Mouse (Mus musculus): Measurements from ENCODE around the gene Fam114a1. TPM values are rescaled to one million over a fixed set of nuclear protein-coding genes. Genes with fewer than 3 reads are reported as not detected.

Gene Fam114a1
- 15.3 and 21.1 TPM in 2 replicates for polyA plus RNA-seq (2016; fragmentation: Nextera tagmentation; extraction: Ambion mirVana)

- Histone ChIP-seq H3K4me1 (peaks cover 14% of the 10 kb centered on the region; the same call in 1 of the 2 replicates), H3K9me3 (no peaks in the 10 kb centered on the region), H3K9ac (replicated peaks) (peak within 1 kb of the TSS; percentile 68), H3K27me3 (peaks cover 30% of the 10 kb centered on the region), H3K4me3 (peak within 1 kb of the TSS; percentile 59), H3K4me2 (replicated peaks) (peak within 1 kb of the TSS; percentile 97), H3K27ac (replicated peaks) (no peak within 1 kb of the TSS), H3K36me3 (no peaks in the 10 kb centered on the region)
- ATAC-seq (ENCODE audit: low FRiP score, low read depth) = peak; percentile 81
- 2% methylated on average over 49 of the region's 68 CpGs for WGBS
These were observed at the start of gene Fam114a1 for GRCm38 (mm10) chr5:64969861-64970771. TSS of gene Fam114a1 (plus strand) at chr5:64970071.

- 90% methylated on average over 5 of the region's 5 CpGs for WGBS
- H3K4me3 ChIP-seq = no peak overlapping the region
- no peak overlapping the region for H3K9ac ChIP-seq (replicated peaks)
- no peak for ATAC-seq (ENCODE audit: low FRiP score, low read depth)
- no peak overlapping the region for H3K4me2 ChIP-seq (replicated peaks)
- no peaks in the 10 kb centered on the region for H3K27me3 ChIP-seq
- no peaks in the 10 kb centered on the region for H3K36me3 ChIP-seq
- no peak overlapping the region for H3K27ac ChIP-seq (replicated peaks)
- H3K9me3 ChIP-seq = no peaks in the 10 kb centered on the region
- no peaks in the 10 kb centered on the region for H3K4me1 ChIP-seq
These were observed 46.9 kb upstream of the Fam114a1 start for GRCm38 (mm10) chr5:64922891-64923381.

GRCm38 (mm10) chr5:64932215-64932614 is 37.7 kb upstream of the Fam114a1 start:
- no peaks in the 10 kb centered on the region for H3K4me1 ChIP-seq
- no peak for ATAC-seq (ENCODE audit: low FRiP score, low read depth)
- no peak overlapping the region for H3K4me3 ChIP-seq
- no peak overlapping the region for H3K9ac ChIP-seq (replicated peaks)
- H3K27ac ChIP-seq (replicated peaks) = no peak overlapping the region
- WGBS = 68% methylated on average over 3 of the region's 3 CpGs
- H3K36me3 ChIP-seq = no peaks in the 10 kb centered on the region
- H3K4me2 ChIP-seq (replicated peaks) = no peak overlapping the region
- no peaks in the 10 kb centered on the region for H3K27me3 ChIP-seq
- no peaks in the 10 kb centered on the region for H3K9me3 ChIP-seq

GRCm38 (mm10) chr5:64932775-64933174 is 37.1 kb upstream of the Fam114a1 start:
- Histone ChIP-seq H3K4me1 (no peaks in the 10 kb centered on the region), H3K9me3 (no peaks in the 10 kb centered on the region), H3K36me3 (no peaks in the 10 kb centered on the region), H3K4me2 (replicated peaks) (no peak overlapping the region), H3K27ac (replicated peaks) (no peak overlapping the region), H3K27me3 (no peaks in the 10 kb centered on the region), H3K4me3 (no peak overlapping the region), H3K9ac (replicated peaks) (no peak overlapping the region)
- no peak for ATAC-seq (ENCODE audit: low FRiP score, low read depth)
- 94% methylated on average over 15 of the region's 15 CpGs for WGBS

GRCm38 (mm10) chr5:64951486-64951885 is 18.4 kb upstream of the Fam114a1 start:
- no peak overlapping the region for H3K9ac ChIP-seq (replicated peaks)
- no peaks in the 10 kb centered on the region for H3K36me3 ChIP-seq
- H3K27ac ChIP-seq (replicated peaks) = no peak overlapping the region
- no peaks in the 10 kb centered on the region for H3K4me1 ChIP-seq
- 91% methylated on average over 5 of the region's 5 CpGs for WGBS
- H3K4me2 ChIP-seq (replicated peaks) = no peak overlapping the region
- ATAC-seq (ENCODE audit: low FRiP score, low read depth) = no peak
- H3K27me3 ChIP-seq = no peaks in the 10 kb centered on the region
- no peaks in the 10 kb centered on the region for H3K9me3 ChIP-seq
- H3K4me3 ChIP-seq = no peak overlapping the region

- no peaks in the 10 kb centered on the region for H3K27me3 ChIP-seq
- WGBS = 83% methylated on average over 8 of the region's 8 CpGs
- H3K9ac ChIP-seq (replicated peaks) = no peak overlapping the region
- H3K36me3 ChIP-seq = no peaks in the 10 kb centered on the region
- ATAC-seq (ENCODE audit: low FRiP score, low read depth) = no peak
- H3K9me3 ChIP-seq = no peaks in the 10 kb centered on the region
- no peak overlapping the region for H3K4me3 ChIP-seq
- no peak overlapping the region for H3K4me2 ChIP-seq (replicated peaks)
- H3K4me1 ChIP-seq = no peaks in the 10 kb centered on the region
- no peak overlapping the region for H3K27ac ChIP-seq (replicated peaks)
These were observed 14.9 kb upstream of the Fam114a1 start for GRCm38 (mm10) chr5:64954931-64955330.

GRCm38 (mm10) chr5:64958991-64959842 is 10.7 kb upstream of the Fam114a1 start:
- no peaks in the 10 kb centered on the region for H3K9me3 ChIP-seq
- no peak for ATAC-seq (ENCODE audit: low FRiP score, low read depth)
- no peaks in the 10 kb centered on the region for H3K36me3 ChIP-seq
- no peaks in the 10 kb centered on the region for H3K4me1 ChIP-seq
- H3K4me2 ChIP-seq (replicated peaks) = no peak overlapping the region
- no peak overlapping the region for H3K4me3 ChIP-seq
- H3K27me3 ChIP-seq = no peaks in the 10 kb centered on the region
- no peak overlapping the region for H3K27ac ChIP-seq (replicated peaks)
- H3K9ac ChIP-seq (replicated peaks) = no peak overlapping the region
- 88% methylated on average over 22 of the region's 22 CpGs for WGBS

GRCm38 (mm10) chr5:64959843-64960230 is 10.0 kb upstream of the Fam114a1 start, which contains the start of gene Tlr6:
TSS of gene Tlr6 (minus strand) at chr5:64960097.
- Histone ChIP-seq H3K36me3 (no peaks in the 10 kb centered on the region), H3K27ac (replicated peaks) (no peak within 1 kb of the TSS), H3K4me2 (replicated peaks) (no peak within 1 kb of the TSS), H3K27me3 (no peaks in the 10 kb centered on the region), H3K4me3 (no peak within 1 kb of the TSS), H3K4me1 (no peaks in the 10 kb centered on the region), H3K9me3 (no peaks in the 10 kb centered on the region), H3K9ac (replicated peaks) (no peak within 1 kb of the TSS)
- no peak for ATAC-seq (ENCODE audit: low FRiP score, low read depth)
- 86% methylated on average over 13 of the region's 13 CpGs for WGBS

- ATAC-seq (ENCODE audit: low FRiP score, low read depth) = no peak
- Histone ChIP-seq H3K4me2 (replicated peaks) (no peak overlapping the region), H3K9me3 (no peaks in the 10 kb centered on the region), H3K9ac (replicated peaks) (no peak overlapping the region), H3K36me3 (no peaks in the 10 kb centered on the region), H3K4me1 (no peaks in the 10 kb centered on the region), H3K4me3 (no peak overlapping the region), H3K27ac (replicated peaks) (no peak overlapping the region), H3K27me3 (no peaks in the 10 kb centered on the region)
- WGBS = 93% methylated on average over 13 of the region's 13 CpGs
These were observed 8.9 kb upstream of the Fam114a1 start for GRCm38 (mm10) chr5:64960857-64961391.

GRCm38 (mm10) chr5:64963271-64963670 is 6.6 kb upstream of the Fam114a1 start:
- Histone ChIP-seq H3K9ac (replicated peaks) (no peak overlapping the region), H3K4me2 (replicated peaks) (no peak overlapping the region), H3K27me3 (no peaks in the 10 kb centered on the region), H3K4me3 (no peak overlapping the region), H3K27ac (replicated peaks) (no peak overlapping the region), H3K9me3 (no peaks in the 10 kb centered on the region), H3K4me1 (no peaks in the 10 kb centered on the region), H3K36me3 (no peaks in the 10 kb centered on the region)
- 86% methylated on average over 5 of the region's 5 CpGs for WGBS
- no peak for ATAC-seq (ENCODE audit: low FRiP score, low read depth)

GRCm38 (mm10) chr5:64963735-64964134 is 6.1 kb upstream of the Fam114a1 start:
- no peak overlapping the region for H3K4me2 ChIP-seq (replicated peaks)
- 77% methylated on average over 3 of the region's 3 CpGs for WGBS
- no peak for ATAC-seq (ENCODE audit: low FRiP score, low read depth)
- no peak overlapping the region for H3K9ac ChIP-seq (replicated peaks)
- no peaks in the 10 kb centered on the region for H3K4me1 ChIP-seq
- H3K27ac ChIP-seq (replicated peaks) = no peak overlapping the region
- H3K27me3 ChIP-seq = peaks cover 4% of the 10 kb centered on the region
- H3K9me3 ChIP-seq = no peaks in the 10 kb centered on the region
- H3K4me3 ChIP-seq = no peak overlapping the region
- no peaks in the 10 kb centered on the region for H3K36me3 ChIP-seq
